Mouse (Mus musculus): ENCODE data around the gene Ap3d1. TPM values are rescaled to one million over a fixed set of nuclear protein-coding genes. Genes with fewer than 3 reads are reported as not detected.

Gene Ap3d1
- total RNA-seq, 2 experiments from 2014 or later = 145 to 153 TPM

GRCm38 (mm10) chr10:80664197-80665015, 77.7 kb downstream of the Ap3d1 start:
- DNase-seq (ENCODE audit: low spot score in 2 of 2) = no peak
- TF ChIP-seq CTCF (conservative IDR thresholded peaks at IDR 0.05) = no peak
- H3K27ac ChIP-seq = peak overlapping the region; percentile 86
- no peak overlapping the region; the same call in 1 of the 2 replicates for H3K4me3 ChIP-seq

GRCm38 (mm10) chr10:80663485-80664196, 78.4 kb downstream of the Ap3d1 start:
- TF ChIP-seq CTCF (conservative IDR thresholded peaks at IDR 0.05) = no peak
- Histone ChIP-seq H3K4me3 (no peak overlapping the region), H3K27ac (peak overlapping the region; percentile 86; the same call in 1 of the 2 replicates)
- no peak for DNase-seq (ENCODE audit: low spot score in 2 of 2)

- peak; percentile 76 for TF ChIP-seq CTCF (conservative IDR thresholded peaks at IDR 0.05)
- DNase-seq (ENCODE audit: low spot score in 2 of 2) = no peak
- Histone ChIP-seq H3K27ac (no peak overlapping the region), H3K4me3 (no peak overlapping the region)
These were observed 80.9 kb downstream of the Ap3d1 start for GRCm38 (mm10) chr10:80661149-80661548.

- peak overlapping the region; percentile 56 for H3K27ac ChIP-seq
- TF ChIP-seq CTCF (conservative IDR thresholded peaks at IDR 0.05) = peak; percentile 93
- H3K4me3 ChIP-seq = peak overlapping the region; percentile 49
- peak; percentile 58 to 81 for DNase-seq (ENCODE audit: low spot score in 2 of 2)
These were observed 82.9 kb downstream of the Ap3d1 start for GRCm38 (mm10) chr10:80659213-80659612.

DNA sequence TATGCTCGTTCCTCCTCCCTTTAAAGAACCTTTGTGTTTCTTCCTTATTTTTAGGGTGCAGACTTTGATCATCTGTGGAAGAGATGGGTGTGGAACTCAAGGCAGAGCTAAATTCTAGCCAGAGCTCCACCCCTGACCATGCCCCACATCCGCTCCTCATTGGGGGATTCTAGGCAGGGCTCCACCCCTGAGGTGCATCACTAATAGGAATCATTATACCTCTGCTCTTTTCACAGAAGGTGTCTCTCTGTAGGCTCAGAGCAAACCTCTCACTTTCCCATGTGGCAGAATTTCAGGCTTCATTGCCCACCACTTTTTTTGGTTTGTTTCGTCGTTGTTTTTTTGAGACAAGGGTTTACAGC, 83.2 kb downstream of the Ap3d1 start:
- Histone ChIP-seq H3K27ac (peak overlapping the region; percentile 56), H3K4me3 (no peak overlapping the region)
- no peak for TF ChIP-seq CTCF (conservative IDR thresholded peaks at IDR 0.05)
- DNase-seq (ENCODE audit: low spot score in 2 of 2) = no peak

DNA sequence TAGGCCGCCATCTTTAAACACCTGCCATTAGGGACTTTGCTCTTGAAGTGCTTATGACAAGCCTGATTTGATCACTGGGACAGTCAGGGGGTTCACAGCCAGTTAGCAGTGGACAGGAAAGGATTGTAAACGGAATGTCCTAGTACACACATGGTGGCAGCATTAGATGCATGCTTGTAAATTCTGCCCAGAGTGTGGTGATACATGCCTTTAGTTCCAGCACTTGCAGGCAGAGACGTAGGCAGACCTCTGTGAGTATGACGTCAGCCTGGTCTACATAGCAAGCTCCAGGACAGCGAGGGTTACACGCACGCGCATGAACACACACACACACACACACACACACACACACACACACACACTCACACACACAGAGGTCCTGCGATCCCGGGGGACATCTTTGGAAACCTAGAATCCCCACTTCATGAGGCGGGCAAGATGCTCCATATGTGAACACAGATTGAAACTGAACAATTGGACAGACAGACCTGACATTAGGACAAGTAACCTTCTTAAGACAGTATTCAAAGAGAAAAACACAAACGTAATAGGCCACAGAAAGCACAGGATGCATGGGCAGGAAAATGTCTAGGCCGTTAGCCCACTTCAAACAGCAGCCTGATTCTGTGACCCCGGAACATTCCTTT, 83.7 kb downstream of the Ap3d1 start:
- 0 out of 2 replicates have a peak overlapping the region, but pooled peaks have one; percentile 56 for H3K27ac ChIP-seq
- TF ChIP-seq CTCF (conservative IDR thresholded peaks at IDR 0.05) = no peak
- DNase-seq (ENCODE audit: low spot score in 2 of 2) = no peak

More for the DNA sequence above, 83.7 kb downstream of the Ap3d1 start:
- H3K4me3 ChIP-seq = no peak overlapping the region

Other genes with a start within 250 kb of the Ap3d1 start
- gene Onecut3, start 247.4 kb downstream of the Ap3d1 start, total RNA-seq (2021) = not detected
- gene Atp8b3, start 203.1 kb downstream of the Ap3d1 start, total RNA-seq (2021) = under 1 TPM; 0.12 to 0.31 TPM
- 10 to 100 TPM; 51.6 to 52.8 TPM for gene Rexo1, start 180.7 kb downstream of the Ap3d1 start, total RNA-seq (2021)
- 10 to 100 TPM; 50.8 to 56.8 TPM for gene Klf16, start 164.9 kb downstream of the Ap3d1 start, total RNA-seq (2021)
- 100 to 1,000 TPM; 158 to 166 TPM for gene Abhd17a, start 151.9 kb downstream of the Ap3d1 start, total RNA-seq (2021)
- gene Scamp4, start 139.4 kb downstream of the Ap3d1 start, total RNA-seq (2021) = 10 to 100 TPM; 42.9 to 43.1 TPM
- 1 to 10 TPM; 1.3 to 3.5 TPM for gene Adat3, start 139.4 kb downstream of the Ap3d1 start, total RNA-seq (2021)
- 1 to 10 TPM; 3.0 to 4.5 TPM for gene Gm49322, start 136.2 kb downstream of the Ap3d1 start, total RNA-seq (2021)
- gene Csnk1g2, start 119.4 kb downstream of the Ap3d1 start, total RNA-seq (2021) = 100 to 1,000 TPM; 221 to 228 TPM
- gene Btbd2, start 85.2 kb downstream of the Ap3d1 start, total RNA-seq (2021) = 100 to 1,000 TPM; 102 to 105 TPM
- gene Mknk2, start 64.2 kb downstream of the Ap3d1 start, total RNA-seq (2021) = 10 to 100 TPM; 45.3 to 46.9 TPM
- gene Mob3a, start 40.3 kb downstream of the Ap3d1 start, total RNA-seq (2021) = 10 to 100 TPM; 10.6 to 16.5 TPM
- 10 to 100 TPM; 65.0 to 69.0 TPM for gene Izumo4, start 40.1 kb downstream of the Ap3d1 start, total RNA-seq (2021)
- 10 to 100 TPM; 52.0 to 63.6 TPM for gene Dot1l, start 12.9 kb upstream of the Ap3d1 start, total RNA-seq (2021)
- 10 to 100 TPM; 51.7 to 55.1 TPM for gene Sf3a2, start 55.9 kb upstream of the Ap3d1 start, total RNA-seq (2021)
- gene Plekhj1, start 56.4 kb upstream of the Ap3d1 start, total RNA-seq (2021) = 10 to 100 TPM; 68.4 to 76.3 TPM
- 1 to 10 TPM; 2.7 to 5.3 TPM for gene Amh, start 63.0 kb upstream of the Ap3d1 start, total RNA-seq (2021)
- gene Jsrp1, start 71.2 kb upstream of the Ap3d1 start, total RNA-seq (2021) = 1 to 10 TPM; 1.9 to 2.5 TPM
- gene Oaz1, start 84.4 kb upstream of the Ap3d1 start, total RNA-seq (2021) = 100 to 1,000 TPM; 478 to 493 TPM
- 10 to 100 TPM; 49.4 to 54.3 TPM for gene Lingo3, start 101.8 kb upstream of the Ap3d1 start, total RNA-seq (2021)
- gene Lsm7, start 112.9 kb upstream of the Ap3d1 start, total RNA-seq (2021) = 10 to 100 TPM; 51.6 to 53.3 TPM
- gene Sppl2b, start 113.0 kb upstream of the Ap3d1 start, total RNA-seq (2021) = 10 to 100 TPM; 61.2 to 63.2 TPM
- gene Tmprss9, start 129.6 kb upstream of the Ap3d1 start, total RNA-seq (2021) = under 1 TPM; 0.46 to 0.56 TPM
- gene Timm13, start 158.7 kb upstream of the Ap3d1 start, total RNA-seq (2021) = 100 to 1,000 TPM; 134 to 145 TPM
- gene Lmnb2, start 176.0 kb upstream of the Ap3d1 start, total RNA-seq (2021) = 10 to 100 TPM; 20.8 to 21.9 TPM
- 10 to 100 TPM; 17.0 to 17.5 TPM for gene Gadd45b, start 187.8 kb upstream of the Ap3d1 start, total RNA-seq (2021)